Mouse (Mus musculus) CH12.LX (cell line): ENCODE measurements around the gene Kcnn3. TPM values are rescaled to one million over a fixed set of nuclear protein-coding genes. Genes with fewer than 3 reads are reported as not detected.

ENCODE experiments used
- DNase-seq: peaks from one replicate; pipeline ENCODE4 v3.0.0-alpha.2; 2013; ENCODE audit errors: extremely low read depth
- H3K27ac ChIP-seq: 2 replicates; pipeline ENCODE4 v1.5.1; 2012; ENCODE audit warnings: low read depth, mild to moderate bottlenecking, control low read depth, moderate library complexity; ENCODE audit not compliant: insufficient read depth
- H3K27me3 ChIP-seq: replicated peaks from 2 replicates; pipeline ENCODE3; 2012; ENCODE audit warnings: inconsistent platforms
- H3K36me3 ChIP-seq, 2 experiments: replicated peaks in 1 of 2; 2 replicates each; pipeline versions ENCODE3 to v1.6.1; 2012; ENCODE audit warnings: inconsistent platforms in 1 of 2, low read length in 1 of 2, mild to moderate bottlenecking in 1 of 2, mixed read lengths in 1 of 2, moderate library complexity in 1 of 2; ENCODE audit not compliant: control insufficient read depth in 1 of 2, insufficient read depth in 1 of 2
- H3K4me1 ChIP-seq, 2 experiments: 2 replicates each; pipeline ENCODE4 v1.6.1; 2012; ENCODE audit warnings: inconsistent platforms in 1 of 2, moderate library complexity in 1 of 2; ENCODE audit not compliant: insufficient read depth in 2 of 2, control insufficient read depth in 1 of 2
- H3K4me2 ChIP-seq: 2 replicates; pipeline ENCODE4 v1.6.1; 2012; ENCODE audit warnings: low read depth, mild to moderate bottlenecking, control low read depth; ENCODE audit not compliant: poor library complexity, insufficient read depth, severe bottlenecking
- H3K4me3 ChIP-seq, 3 experiments: fragments of 150-350 bp in 1 of 3; sonication (generic) in 1 of 3; replicated peaks in 1 of 3; 2 replicates each; pipeline versions ENCODE3 to v1.5.1; 2011 to 2012; ENCODE audit warnings: low read depth in 2 of 3, low read length in 2 of 3, mild to moderate bottlenecking in 2 of 3, moderate library complexity in 2 of 3, control low read depth in 1 of 3, improper control_type of control experiment in 1 of 3, inconsistent platforms in 1 of 3, mixed read lengths in 1 of 3; ENCODE audit not compliant: poor library complexity in 1 of 3
- H3K79me2 ChIP-seq: replicated peaks from 2 replicates; pipeline ENCODE4 v1.6.1; 2012; ENCODE audit warnings: mild to moderate bottlenecking, moderate library complexity; ENCODE audit not compliant: control insufficient read depth, poor library complexity, insufficient read depth, severe bottlenecking; ENCODE audit errors: extremely low read depth
- H3K9ac ChIP-seq: 2 replicates; pipeline ENCODE4 v1.6.1; 2012; ENCODE audit warnings: low read depth, mild to moderate bottlenecking, control low read depth, moderate library complexity; ENCODE audit not compliant: insufficient read depth
- H3K9me3 ChIP-seq: replicated peaks from 2 replicates; pipeline ENCODE3; 2012; ENCODE audit warnings: low read length, inconsistent platforms, mixed read lengths
- CHD1 ChIP-seq: IDR thresholded peaks from 2 replicates; pipeline ENCODE4 v1.6.1; 2012; ENCODE audit warnings: low read depth, low read length, improper control_type of control experiment, inconsistent platforms
- CTCF ChIP-seq, 2 experiments: IDR thresholded peaks in 1 of 2; conservative IDR thresholded peaks in 1 of 2; 2 replicates each; pipeline ENCODE4 v1.5.1; 2011 to 2012; ENCODE audit warnings: low read depth in 2 of 2, low read length in 2 of 2, improper control_type of control experiment in 1 of 2, inconsistent platforms in 1 of 2, mild to moderate bottlenecking in 1 of 2, moderate library complexity in 1 of 2
- E2F4 ChIP-seq: IDR thresholded peaks from 2 replicates; pipeline ENCODE4 v1.6.1; 2011; ENCODE audit warnings: low read depth, low read length, improper control_type of control experiment; ENCODE audit not compliant: insufficient replicate concordance
- ELF1 ChIP-seq: IDR thresholded peaks from 2 replicates; pipeline ENCODE4 v1.6.1; 2014; ENCODE audit warnings: low read depth, mild to moderate bottlenecking, inconsistent platforms, low read length, improper control_type of control experiment
- EP300 ChIP-seq: IDR thresholded peaks from 2 replicates; pipeline ENCODE4 v1.6.1; 2011; ENCODE audit warnings: low read length, improper control_type of control experiment
- ETS1 ChIP-seq: conservative IDR thresholded peaks from 2 replicates; pipeline ENCODE4 v1.6.1; 2012; ENCODE audit warnings: low read depth, mild to moderate bottlenecking, inconsistent platforms, low read length, improper control_type of control experiment, moderate library complexity
- GABPA ChIP-seq: IDR thresholded peaks from 2 replicates; pipeline ENCODE4 v1.6.1; 2012; ENCODE audit warnings: low read depth, low read length, improper control_type of control experiment, inconsistent platforms; ENCODE audit not compliant: insufficient replicate concordance
- JUN ChIP-seq: IDR thresholded peaks from 2 replicates; pipeline ENCODE4 v1.6.1; 2011; ENCODE audit warnings: low read depth, mild to moderate bottlenecking, low read length, improper control_type of control experiment, moderate library complexity; ENCODE audit not compliant: insufficient read depth
- JUND ChIP-seq: conservative IDR thresholded peaks from 2 replicates; pipeline ENCODE4 v1.6.1; 2011; ENCODE audit warnings: low read depth, low read length, improper control_type of control experiment
- MAFK ChIP-seq: IDR thresholded peaks from 2 replicates; pipeline ENCODE4 v1.6.1; 2011; ENCODE audit warnings: low read length, improper control_type of control experiment; ENCODE audit not compliant: insufficient replicate concordance
- MAX ChIP-seq: IDR thresholded peaks from 2 replicates; pipeline ENCODE4 v1.6.1; 2011; ENCODE audit warnings: low read length, improper control_type of control experiment
- MAZ ChIP-seq: IDR thresholded peaks from 2 replicates; pipeline ENCODE4 v1.6.1; 2012; ENCODE audit warnings: low read depth, mild to moderate bottlenecking, inconsistent platforms, low read length, improper control_type of control experiment, moderate library complexity
- MEF2A ChIP-seq: IDR thresholded peaks from 2 replicates; pipeline ENCODE4 v1.6.1; 2014; ENCODE audit warnings: low read depth, mild to moderate bottlenecking, inconsistent platforms, low read length, improper control_type of control experiment, borderline replicate concordance
- MXI1 ChIP-seq: IDR thresholded peaks from 2 replicates; pipeline ENCODE4 v1.6.1; 2011; ENCODE audit warnings: mild to moderate bottlenecking, low read depth, low read length, improper control_type of control experiment
- NELFE ChIP-seq: IDR thresholded peaks from 2 replicates; pipeline ENCODE4 v1.6.1; 2011; ENCODE audit warnings: low read depth, low read length, improper control_type of control experiment
- POLR2A ChIP-seq: IDR thresholded peaks from 2 replicates; pipeline ENCODE4 v1.6.1; 2011; ENCODE audit warnings: low read depth, mild to moderate bottlenecking, improper control_type of control experiment, low read length
- RAD21 ChIP-seq: IDR thresholded peaks from 2 replicates; pipeline ENCODE4 v1.6.1; 2011; ENCODE audit warnings: low read depth, mild to moderate bottlenecking, low read length, improper control_type of control experiment, moderate library complexity
- RCOR1 ChIP-seq: conservative IDR thresholded peaks from 2 replicates; pipeline ENCODE4 v1.6.1; 2012; ENCODE audit warnings: low read depth, mild to moderate bottlenecking, inconsistent platforms, low read length, improper control_type of control experiment
- SIN3A ChIP-seq: IDR thresholded peaks from 2 replicates; pipeline ENCODE4 v1.6.1; 2012; ENCODE audit warnings: low read length, improper control_type of control experiment, inconsistent platforms
- SMC3 ChIP-seq: IDR thresholded peaks from 2 replicates; pipeline ENCODE4 v1.6.1; 2011; ENCODE audit warnings: low read depth, low read length, improper control_type of control experiment
- USF1 ChIP-seq: IDR thresholded peaks from 2 replicates; pipeline ENCODE4 v1.6.1; 2014; ENCODE audit warnings: low read depth, mild to moderate bottlenecking, inconsistent platforms, low read length, improper control_type of control experiment
- USF2 ChIP-seq: conservative IDR thresholded peaks from 2 replicates; pipeline ENCODE4 v1.6.1; 2011; ENCODE audit warnings: low read depth, low read length, improper control_type of control experiment
- ZC3H11A ChIP-seq: IDR thresholded peaks from 2 replicates; pipeline ENCODE4 v1.6.1; 2012; ENCODE audit warnings: low read depth, mild to moderate bottlenecking, inconsistent platforms, low read length, improper control_type of control experiment
- ZNF384 ChIP-seq: IDR thresholded peaks from 2 replicates; pipeline ENCODE4 v1.6.1; 2012; ENCODE audit warnings: low read depth, low read length, improper control_type of control experiment, inconsistent platforms
- dilution Hi-C: fragments of 300-500 bp; cut with MboI; formaldehyde crosslinking; loops from 2 replicates; pipeline ENCODE4 v1.14.3; 2020; ENCODE audit warnings: low sequenced_read_pairs; ENCODE audit not compliant: extremely low pct_unique_long_range_greater_than_20kb, extremely low pct_ligation_motif_present
- in situ Hi-C: fragments of 300-500 bp; cut with MboI; formaldehyde crosslinking; loops from 3 replicates; pipeline ENCODE4 v1.14.3; 2019; ENCODE audit warnings: low sequenced_read_pairs, low pct_ligation_motif_present, low pct_unique_long_range_greater_than_20kb, mixed read lengths
- polyA plus RNA-seq: library from polyadenylated mRNA; unstranded; fragments of >175 nt; gene quantifications from 2 replicates; pipeline ENCODE4 v1.2.1, GENCODE M21; 2012; ENCODE audit warnings: low read depth; ENCODE audit not compliant: insufficient read length
- total RNA-seq, 2 experiments: library from RNA; depleted of rRNA; stranded (reverse); fragments of 300-350 nt in 1 of 2; fragments of >200 nt in 1 of 2; gene quantifications; 2 replicates each; pipeline ENCODE4 v1.2.3; 2012 to 2014

The Kcnn3 gene
- total and polyA plus RNA-seq, 3 experiments, result 0.06 TPM; not detected in 2

DNA sequence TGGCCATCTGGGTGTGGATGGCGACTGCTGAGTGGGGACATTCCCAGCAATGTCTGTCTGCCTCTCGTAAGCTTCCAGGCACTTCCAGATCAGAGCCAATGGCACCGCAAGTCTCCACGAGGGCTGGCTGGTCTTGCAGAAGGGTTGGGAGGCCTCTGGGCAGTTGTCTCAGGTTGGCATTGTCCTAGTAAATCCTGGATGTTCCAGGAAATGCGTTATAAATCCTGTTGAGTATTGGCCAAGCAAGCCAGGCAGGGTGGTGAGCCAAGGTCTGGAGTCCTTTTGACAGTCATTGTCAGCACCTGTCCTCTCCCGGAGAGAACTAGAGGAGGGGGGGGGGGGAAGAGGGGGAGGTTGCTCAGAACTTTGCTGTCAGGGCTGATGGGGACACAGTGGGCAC, 40.9 kb upstream of the Kcnn3 start:
- Histone ChIP-seq H3K9ac (no peak overlapping the region), H3K79me2 (no peaks in the 10 kb centered on the region), H3K27me3 (no peaks in the 10 kb centered on the region), H3K4me3 (no peak overlapping the region), H3K36me3 (no peaks in the 10 kb centered on the region), H3K9me3 (no peaks in the 10 kb centered on the region), H3K4me2 (no peak overlapping the region), H3K4me1 (peaks cover 8 to 9% of the 10 kb centered on the region in 2 experiments), H3K27ac (no peak overlapping the region)
- no peak for DNase-seq
- dilution Hi-C loops (no loop called here), in situ Hi-C loops (no loop called here)
- TF ChIP-seq GABPA (no peak), RCOR1 (no peak), MXI1 (no peak), JUND (no peak), MAFK (no peak), USF1 (no peak), NELFE (no peak), USF2 (no peak), E2F4 (no peak), ZNF384 (no peak), ELF1 (no peak), EP300 (no peak), SMC3 (no peak), CTCF (conservative IDR thresholded peaks at IDR 0.05 in 1 of 2, IDR thresholded peaks at IDR 0.05 in 1 of 2; ENCODE audit: low read depth in 2 of 2, low read length in 2 of 2) (no peak), JUN (no peak), CHD1 (no peak)

DNA sequence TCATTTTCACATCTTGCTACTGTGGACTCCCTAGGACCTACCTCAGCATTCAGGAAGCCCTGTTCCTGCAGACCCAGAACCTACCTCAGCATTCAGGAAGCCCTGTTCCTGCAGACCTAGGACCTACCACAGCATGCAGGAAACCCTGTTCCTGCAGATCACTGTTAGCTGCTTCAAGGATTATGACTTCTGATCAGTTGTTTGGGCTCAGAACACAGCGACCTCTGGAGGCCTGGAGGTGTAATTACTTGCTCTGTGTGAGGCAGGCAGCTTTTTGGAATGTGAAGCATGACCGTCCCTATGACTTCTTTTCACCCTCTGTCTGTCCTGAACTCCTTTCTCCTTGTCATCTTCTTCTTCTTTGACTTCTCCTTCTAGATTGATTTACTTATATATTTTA, 38.5 kb upstream of the Kcnn3 start:
- in situ Hi-C loops (loop anchor here (5.0 kb wide), 1 partner anchor 34 kb away; no protein-coding TSS in a partner anchor), dilution Hi-C loops (no loop called here)
- H3K9ac ChIP-seq, result no peak overlapping the region
- H3K27ac ChIP-seq, result no peak overlapping the region
- peak; percentile 41 for TF ChIP-seq SMC3
- no peak for TF ChIP-seq ETS1
- no peak for TF ChIP-seq MEF2A
- TF ChIP-seq SIN3A, result no peak
- no peak for TF ChIP-seq MAZ
- no peak for TF ChIP-seq MXI1
- no peak for TF ChIP-seq POLR2A
- TF ChIP-seq ZC3H11A, result no peak
- TF ChIP-seq CTCF (conservative IDR thresholded peaks at IDR 0.05 in 1 of 2, IDR thresholded peaks at IDR 0.05 in 1 of 2; ENCODE audit: low read depth in 2 of 2, low read length in 2 of 2), result peak; percentile 73 to 92
- TF ChIP-seq MAX, result no peak
- TF ChIP-seq EP300, result no peak
- TF ChIP-seq RAD21, result peak; percentile 23
- no peaks in the 10 kb centered on the region for H3K36me3 ChIP-seq
- H3K9me3 ChIP-seq, result no peaks in the 10 kb centered on the region
- DNase-seq, result peak; percentile 63
- no peak overlapping the region for H3K4me3 ChIP-seq
- peaks cover 9 to 14% of the 10 kb centered on the region in 2 experiments for H3K4me1 ChIP-seq
- no peaks in the 10 kb centered on the region for H3K79me2 ChIP-seq
- H3K4me2 ChIP-seq, result no peak overlapping the region
- no peaks in the 10 kb centered on the region for H3K27me3 ChIP-seq
